Mouse (Mus musculus) G1E (cell line): ENCODE data around the gene Dus2.

Source experiments
- CTCF ChIP-seq: IDR thresholded peaks from 2 replicates; pipeline ENCODE4 v1.5.1; 2012; ENCODE audit warnings: low read depth, low read length, inconsistent platforms, mixed read lengths
- GATA1 ChIP-seq: IDR thresholded peaks from 2 replicates; pipeline ENCODE4 v1.6.1; 2012; ENCODE audit warnings: borderline replicate concordance, low read length, inconsistent platforms, mixed read lengths
- GATA2 ChIP-seq: IDR thresholded peaks from 2 replicates; pipeline ENCODE4 v1.6.1; 2012; ENCODE audit warnings: low read depth, low read length, inconsistent platforms, borderline replicate concordance
- POLR2AphosphoS5 ChIP-seq: IDR thresholded peaks from 2 replicates; pipeline ENCODE4 v1.6.1; 2012; ENCODE audit warnings: low read depth, low read length, inconsistent platforms; ENCODE audit not compliant: insufficient replicate concordance
- TAL1 ChIP-seq: conservative IDR thresholded peaks from 2 replicates; pipeline ENCODE4 v1.6.1; 2012; ENCODE audit warnings: low read depth, low read length, inconsistent platforms, mixed read lengths

- TF ChIP-seq CTCF (no peak), TAL1 (no peak), GATA1 (no peak), POLR2AphosphoS5 (no peak), GATA2 (no peak)
These were observed 15.8 kb upstream of the Dus2 start for GRCm38 (mm10) chr8:105975363-105975762.
